Comparison of ENCODE assay signal across 8 mouse cellular contexts in the genomic region with DNA sequence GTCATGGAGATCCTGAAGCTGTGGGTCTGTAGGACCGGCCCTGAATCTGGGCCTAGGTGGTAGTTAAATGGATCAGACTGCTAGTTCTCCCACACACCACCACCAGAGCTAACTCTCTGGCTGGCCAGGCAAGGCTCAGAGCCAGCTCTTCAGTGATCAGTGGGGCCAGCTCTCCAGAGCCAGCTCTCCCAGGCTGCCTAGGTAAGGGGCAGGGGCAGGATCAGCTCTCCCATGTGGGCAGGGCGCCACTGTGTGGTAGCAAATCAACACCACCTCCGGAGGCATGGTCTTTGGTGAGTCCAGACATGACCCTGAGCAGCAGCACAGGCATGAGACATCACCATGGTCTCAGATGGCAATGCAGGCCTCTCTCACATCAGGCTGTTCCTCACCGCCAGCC. TPM values are rescaled to one million over a fixed set of nuclear protein-coding genes. Genes with fewer than 3 reads are reported as not detected.
DNase-seq lines count a peak whose midpoint lies in the region; ATAC-seq and TF ChIP-seq lines count a peak whose summit lies in the region.

No protein-coding gene starts in this region.

- no peak overlapping the region for H3K27ac ChIP-seq in forebrain, postnatal 0 days (ENCODE audit: low read depth, low read length)
- H3K27ac ChIP-seq in forebrain, embryonic 14.5 days (ENCODE audit: low read depth, low read length) = no peak overlapping the region
- no peak overlapping the region for H3K27ac ChIP-seq in heart, embryonic 14.5 days (replicated peaks in 1 of 2; ENCODE audit: control insufficient read depth in 1 of 2, insufficient read depth in 1 of 2, low read depth in 2 of 2, low read length in 2 of 2)
- H3K27ac ChIP-seq in midbrain, postnatal 0 days (ENCODE audit: low read depth, low read length) = no peak overlapping the region

- no peak overlapping the region for H3K4me3 ChIP-seq in forebrain, postnatal 0 days (ENCODE audit: low read depth, low read length)
- no peak overlapping the region for H3K4me3 ChIP-seq in forebrain, embryonic 14.5 days (ENCODE audit: low read depth, low read length)
- no peak overlapping the region for H3K4me3 ChIP-seq in heart, embryonic 14.5 days (ENCODE audit: control insufficient read depth in 1 of 2, insufficient read depth in 1 of 2, low read depth in 1 of 2, low read length in 2 of 2)
- no peak overlapping the region for H3K4me3 ChIP-seq in midbrain, postnatal 0 days (ENCODE audit: low read depth, low read length)

- H3K4me1 ChIP-seq in forebrain, postnatal 0 days (ENCODE audit: insufficient read depth) = no peaks in the 10 kb centered on the region
- no peaks in the 10 kb centered on the region for H3K4me1 ChIP-seq in forebrain, embryonic 14.5 days (ENCODE audit: control insufficient read depth, insufficient read depth, low read length)
- no peaks in the 10 kb centered on the region for H3K4me1 ChIP-seq in heart, embryonic 14.5 days (ENCODE audit: control insufficient read depth in 2 of 2, insufficient read depth in 2 of 2, low read length in 2 of 2)
- no peaks in the 10 kb centered on the region for H3K4me1 ChIP-seq in midbrain, postnatal 0 days (ENCODE audit: insufficient read depth, low read length)

- 72% methylated on average over 4 of the region's 4 CpGs for WGBS in forebrain, postnatal 0 days
- WGBS in forebrain, embryonic 14.5 days = 69% methylated on average over 4 of the region's 4 CpGs
- 66% methylated on average over 4 of the region's 4 CpGs for WGBS in heart, embryonic 14.5 days
- 77% methylated on average over 4 of the region's 4 CpGs for WGBS in midbrain, postnatal 0 days

- DNase-seq in forebrain, postnatal 0 days = no peak
- DNase-seq in forebrain, embryonic 14.5 days (ENCODE audit: low spot score) = no peak
- peak; percentile 58 for DNase-seq in brain, adult 2 months (ENCODE audit: low read depth, low spot score)
- DNase-seq in kidney, postnatal 36 days = peak; percentile 84 to 91
- DNase-seq in midbrain, postnatal 0 days (ENCODE audit: low spot score) = peak; percentile 52
- DNase-seq in thymus, postnatal 14 days = peak; percentile 82

- H3K9me3 ChIP-seq in forebrain, postnatal 0 days (ENCODE audit: low read length) = no peaks in the 10 kb centered on the region
- no peaks in the 10 kb centered on the region for H3K9me3 ChIP-seq in forebrain, embryonic 14.5 days (replicated peaks; ENCODE audit: control insufficient read depth, low read length)
- no peaks in the 10 kb centered on the region for H3K9me3 ChIP-seq in heart, embryonic 14.5 days (ENCODE audit: control insufficient read depth, low read length)
- no peaks in the 10 kb centered on the region for H3K9me3 ChIP-seq in midbrain, postnatal 0 days (ENCODE audit: low read length)

- H3K4me2 ChIP-seq in forebrain, postnatal 0 days (ENCODE audit: low read depth) = no peak overlapping the region
- H3K4me2 ChIP-seq in forebrain, embryonic 14.5 days (ENCODE audit: low read length) = no peak overlapping the region
- no peak overlapping the region for H3K4me2 ChIP-seq in heart, embryonic 14.5 days (ENCODE audit: low read length)
- H3K4me2 ChIP-seq in midbrain, postnatal 0 days (ENCODE audit: low read depth, low read length, poor library complexity, severe bottlenecking) = no peak overlapping the region

- no peak overlapping the region for H3K9ac ChIP-seq in forebrain, postnatal 0 days
- H3K9ac ChIP-seq in forebrain, embryonic 14.5 days (ENCODE audit: low read length) = no peak overlapping the region
- no peak overlapping the region for H3K9ac ChIP-seq in heart, embryonic 14.5 days (ENCODE audit: low read length)
- H3K9ac ChIP-seq in midbrain, postnatal 0 days (replicated peaks; ENCODE audit: low read length, poor library complexity, severe bottlenecking) = no peak overlapping the region

- H3K36me3 ChIP-seq in forebrain, postnatal 0 days (ENCODE audit: insufficient read depth) = peaks cover 3% of the 10 kb centered on the region; the same call in 1 of the 2 replicates
- H3K36me3 ChIP-seq in forebrain, embryonic 14.5 days (ENCODE audit: control insufficient read depth, insufficient read depth, low read length) = peaks cover 10% of the 10 kb centered on the region; the same call in 1 of the 2 replicates
- H3K36me3 ChIP-seq in heart, embryonic 14.5 days (ENCODE audit: control insufficient read depth, insufficient read depth, low read length) = peaks cover 15% of the 10 kb centered on the region
- no peaks in the 10 kb centered on the region for H3K36me3 ChIP-seq in midbrain, postnatal 0 days (ENCODE audit: insufficient read depth, low read length)

- ATAC-seq in forebrain, postnatal 0 days = peak; percentile 68; the same call in 1 of the 2 replicates
- ATAC-seq in forebrain, embryonic 14.5 days = no peak
- ATAC-seq in CD4-positive, CD25-positive, alpha-beta regulatory T cell, adult 4 months = peak; percentile 81
- ATAC-seq in heart, embryonic 14.5 days (ENCODE audit: insufficient number of reproducible peaks, insufficient read depth, low FRiP score, low read depth) = 0 out of 2 replicates have a peak, but pooled peaks have one; percentile 56
- ATAC-seq in midbrain, postnatal 0 days (ENCODE audit: low FRiP score) = no peak

- H3K27me3 ChIP-seq in forebrain, postnatal 0 days (ENCODE audit: insufficient read depth, low read length) = no peaks in the 10 kb centered on the region
- H3K27me3 ChIP-seq in forebrain, embryonic 14.5 days (replicated peaks; ENCODE audit: control insufficient read depth, insufficient read depth, low read length) = no peaks in the 10 kb centered on the region
- no peaks in the 10 kb centered on the region for H3K27me3 ChIP-seq in heart, embryonic 14.5 days (ENCODE audit: control insufficient read depth, insufficient read depth, low read length)
- no peaks in the 10 kb centered on the region for H3K27me3 ChIP-seq in midbrain, postnatal 0 days (ENCODE audit: insufficient read depth, low read length)

- peak; percentile 56 for TF ChIP-seq CTCF in forebrain, postnatal 0 days (IDR thresholded peaks at IDR 0.05; ENCODE audit: low read depth)
- TF ChIP-seq CTCF in midbrain, postnatal 0 days (IDR thresholded peaks at IDR 0.05) = peak; percentile 64

RNA-seq across cellular contexts. Expression of a gene that starts 15.0 kb away (rescaled TPM):
- 14.5 and 17.5 TPM in 2 replicates for total RNA-seq in forebrain, postnatal 0 days (2014; rRNA removed)
- polyA plus RNA-seq in forebrain, postnatal 0 days (2015; fragmentation: Nextera tagmentation; extraction: Ambion mirVana) = 4.8 and 6.4 TPM in 2 replicates
- polyA plus RNA-seq in forebrain, embryonic 14.5 days (2014; fragmentation: Nextera tagmentation; extraction: Ambion mirVana) = 4.7 and 5.6 TPM in 2 replicates
- 10 to 100 TPM in 1 of 2 experiments, 1 to 10 TPM in 1; 8.2 to 10.2 TPM for polyA plus RNA-seq in CD4-positive, CD25-positive, alpha-beta regulatory T cell, adult 4 months (2017; shearing (Covaris generic))
- polyA plus RNA-seq in heart, embryonic 14.5 days (2014; fragmentation: Nextera tagmentation; extraction: Ambion mirVana) = 1.9 and 2.2 TPM in 2 replicates
- total RNA-seq in midbrain, postnatal 0 days (2014; rRNA removed) = 21.2 and 23.6 TPM in 2 replicates
- 7.1 and 8.4 TPM in 2 replicates for polyA plus RNA-seq in midbrain, postnatal 0 days (2015; fragmentation: Nextera tagmentation; extraction: Ambion mirVana)

RNA-seq across cellular contexts. Expression of a gene that starts 25.1 kb away (rescaled TPM):
- total RNA-seq in forebrain, postnatal 0 days (2014; rRNA removed) = 0.81 and 2.8 TPM in 2 replicates
- polyA plus RNA-seq in forebrain, postnatal 0 days (2015; fragmentation: Nextera tagmentation; extraction: Ambion mirVana) = 1.3 and 4.2 TPM in 2 replicates
- polyA plus RNA-seq in forebrain, embryonic 14.5 days (2014; fragmentation: Nextera tagmentation; extraction: Ambion mirVana) = 4.0 and 4.3 TPM in 2 replicates
- polyA plus RNA-seq in CD4-positive, CD25-positive, alpha-beta regulatory T cell, adult 4 months (2017; shearing (Covaris generic)) = 10 to 100 TPM; 25.1 to 38.5 TPM
- 8.1 and 10.0 TPM in 2 replicates for polyA plus RNA-seq in heart, embryonic 14.5 days (2014; fragmentation: Nextera tagmentation; extraction: Ambion mirVana)
- 2.5 TPM in 1 of 2 replicates, not detected in the other for total RNA-seq in midbrain, postnatal 0 days (2014; rRNA removed)
- 2.7 and 3.3 TPM in 2 replicates for polyA plus RNA-seq in midbrain, postnatal 0 days (2015; fragmentation: Nextera tagmentation; extraction: Ambion mirVana)

RNA-seq across cellular contexts. Expression of a gene that starts 25.4 kb away (rescaled TPM):
- 44.0 and 64.3 TPM in 2 replicates for total RNA-seq in forebrain, postnatal 0 days (2014; rRNA removed)
- 207 and 250 TPM in 2 replicates for polyA plus RNA-seq in forebrain, postnatal 0 days (2015; fragmentation: Nextera tagmentation; extraction: Ambion mirVana)
- 285 and 304 TPM in 2 replicates for polyA plus RNA-seq in forebrain, embryonic 14.5 days (2014; fragmentation: Nextera tagmentation; extraction: Ambion mirVana)
- polyA plus RNA-seq in CD4-positive, CD25-positive, alpha-beta regulatory T cell, adult 4 months (2017; shearing (Covaris generic)) = 10 to 100 TPM; 78.2 to 81.2 TPM
- 361 and 392 TPM in 2 replicates for polyA plus RNA-seq in heart, embryonic 14.5 days (2014; fragmentation: Nextera tagmentation; extraction: Ambion mirVana)
- 20.3 and 23.5 TPM in 2 replicates for total RNA-seq in midbrain, postnatal 0 days (2014; rRNA removed)
- 218 and 221 TPM in 2 replicates for polyA plus RNA-seq in midbrain, postnatal 0 days (2015; fragmentation: Nextera tagmentation; extraction: Ambion mirVana)

RNA-seq across cellular contexts. Expression of a gene that starts 33.5 kb away (rescaled TPM):
- total RNA-seq in forebrain, postnatal 0 days (2014; rRNA removed) = 236 and 265 TPM in 2 replicates
- 269 and 271 TPM in 2 replicates for polyA plus RNA-seq in forebrain, postnatal 0 days (2015; fragmentation: Nextera tagmentation; extraction: Ambion mirVana)
- polyA plus RNA-seq in forebrain, embryonic 14.5 days (2014; fragmentation: Nextera tagmentation; extraction: Ambion mirVana) = 378 and 395 TPM in 2 replicates
- 100 to 1,000 TPM; 181 to 233 TPM for polyA plus RNA-seq in CD4-positive, CD25-positive, alpha-beta regulatory T cell, adult 4 months (2017; shearing (Covaris generic))
- polyA plus RNA-seq in heart, embryonic 14.5 days (2014; fragmentation: Nextera tagmentation; extraction: Ambion mirVana) = 214 and 223 TPM in 2 replicates
- total RNA-seq in midbrain, postnatal 0 days (2014; rRNA removed) = 139 and 213 TPM in 2 replicates
- polyA plus RNA-seq in midbrain, postnatal 0 days (2015; fragmentation: Nextera tagmentation; extraction: Ambion mirVana) = 227 and 230 TPM in 2 replicates

RNA-seq across cellular contexts. Expression of a gene that starts 50.5 kb away (rescaled TPM):
- total RNA-seq in forebrain, postnatal 0 days (2014; rRNA removed) = 7.8 and 9.5 TPM in 2 replicates
- 3.4 and 6.9 TPM in 2 replicates for polyA plus RNA-seq in forebrain, postnatal 0 days (2015; fragmentation: Nextera tagmentation; extraction: Ambion mirVana)
- polyA plus RNA-seq in forebrain, embryonic 14.5 days (2014; fragmentation: Nextera tagmentation; extraction: Ambion mirVana) = 3.2 and 4.1 TPM in 2 replicates
- 1 to 10 TPM; 3.1 to 3.8 TPM for polyA plus RNA-seq in CD4-positive, CD25-positive, alpha-beta regulatory T cell, adult 4 months (2017; shearing (Covaris generic))
- polyA plus RNA-seq in heart, embryonic 14.5 days (2014; fragmentation: Nextera tagmentation; extraction: Ambion mirVana) = 2.0 and 2.8 TPM in 2 replicates
- 4.6 and 5.4 TPM in 2 replicates for total RNA-seq in midbrain, postnatal 0 days (2014; rRNA removed)
- 4.2 and 6.1 TPM in 2 replicates for polyA plus RNA-seq in midbrain, postnatal 0 days (2015; fragmentation: Nextera tagmentation; extraction: Ambion mirVana)

Comparison
In these comparisons a context has a peak if more than half of its experiments do, and no peak if none do; other contexts are left out.
1. ATAC-seq: peak in forebrain, postnatal 0 days (single experiment), CD4-positive, CD25-positive, alpha-beta regulatory T cell, adult 4 months (single experiment) and heart, embryonic 14.5 days (single experiment); none in forebrain, embryonic 14.5 days (single experiment) and midbrain, postnatal 0 days (single experiment).
2. DNase-seq: peak in brain, adult 2 months (single experiment), kidney, postnatal 36 days (2 of 2), midbrain, postnatal 0 days (single experiment) and thymus, postnatal 14 days (single experiment); none in forebrain, postnatal 0 days (single experiment) and forebrain, embryonic 14.5 days (single experiment).